Mouse (Mus musculus): ENCODE data around the gene Sirt7.

- no peak for TF ChIP-seq POLR2A (IDR thresholded peaks at IDR 0.05; ENCODE audit: insufficient read depth, low read length)
- no peak for TF ChIP-seq CTCF (IDR thresholded peaks at IDR 0.05; ENCODE audit: low read depth, low read length)
- no peak for TF ChIP-seq EP300 (IDR thresholded peaks at IDR 0.05; ENCODE audit: insufficient read depth, low read depth, low read length)
These were observed 41.6 kb upstream of the Sirt7 start for GRCm38 (mm10) chr11:120666617-120667016.
